Mouse (Mus musculus) adrenal gland, postnatal 14 days (tissue): ENCODE results near the gene Tmem159. TPM values are rescaled to one million over a fixed set of nuclear protein-coding genes. Genes with fewer than 3 reads are reported as not detected.

ENCODE experiments used
- DNase-seq: peaks from one replicate; pipeline ENCODE4 v3.0.0; 2021; ENCODE audit warnings: mixed read lengths
- long read RNA-seq, 2 experiments: library from polyadenylated mRNA; stranded (forward); transcript quantifications; one replicate each; pipeline ENCODE4 v2.0.0; 2021
- total RNA-seq: library from RNA; stranded (reverse); gene quantifications from 2 replicates; pipeline ENCODE4 v1.2.3, GENCODE M21; 2021

Tmem159 gene
- 46.4 and 59.7 TPM in 2 replicates for total RNA-seq
- long read RNA-seq, experiment 1, transcript Tmem159-201 (5 exons, 1,484 nt): major isoform, 128 of 148 reads
- long read RNA-seq, experiment 1, partial matches to known transcripts: 13 of 148 reads
- long read RNA-seq, experiment 1, other reads (novel, unspliced or antisense): 7 of 148 reads
- long read RNA-seq, experiment 2, transcript Tmem159-201 (5 exons, 1,484 nt): major isoform, 68 of 83 reads
- long read RNA-seq, experiment 2, partial matches to known transcripts: 9 of 83 reads
- long read RNA-seq, experiment 2, other reads (novel, unspliced or antisense): 6 of 83 reads

DNA sequence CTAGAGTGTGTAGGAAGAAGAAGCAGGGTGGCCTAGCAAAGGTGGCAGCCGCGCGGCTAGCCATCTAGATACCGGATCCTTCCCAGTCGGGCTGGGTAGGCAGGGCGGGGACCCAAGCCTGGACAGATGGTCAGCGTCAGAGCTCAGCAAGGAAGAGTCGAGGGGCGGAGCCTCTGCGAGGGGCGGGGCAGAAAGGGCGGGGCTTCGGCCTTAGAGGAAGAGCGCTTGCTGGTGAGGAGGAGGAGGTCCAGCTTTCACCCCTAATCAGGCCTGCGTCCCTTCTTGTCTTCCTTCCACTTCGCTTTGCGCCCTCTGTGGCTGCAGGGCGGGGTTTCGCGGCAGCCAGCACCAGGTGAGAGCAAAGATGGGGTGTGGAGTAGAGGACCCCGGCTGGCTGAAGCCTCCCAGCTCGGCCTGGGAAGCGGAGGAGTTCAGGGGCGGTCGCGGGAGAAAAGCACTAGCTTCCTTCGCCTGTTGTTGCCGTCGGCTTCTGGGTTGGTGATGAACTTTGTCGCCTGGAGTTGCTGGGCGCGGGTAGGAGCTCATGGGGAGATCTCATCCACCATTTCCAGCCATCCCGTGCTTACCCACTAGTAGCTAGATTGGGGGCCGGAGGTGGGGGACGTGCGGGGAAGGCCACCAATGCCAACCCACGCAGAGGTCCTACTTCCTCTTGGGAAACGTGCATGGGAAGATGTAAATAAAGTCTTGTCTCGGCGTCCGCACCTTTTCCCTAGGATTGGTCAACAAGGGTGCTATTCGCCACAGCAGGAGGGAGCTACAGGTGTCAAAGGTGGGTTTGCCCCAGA is at the start of gene Tmem159:
Tmem159 (plus strand) TSS at position 190 of the 809 bp plus-strand sequence.
- DNase-seq: peak; percentile 93

DNA sequence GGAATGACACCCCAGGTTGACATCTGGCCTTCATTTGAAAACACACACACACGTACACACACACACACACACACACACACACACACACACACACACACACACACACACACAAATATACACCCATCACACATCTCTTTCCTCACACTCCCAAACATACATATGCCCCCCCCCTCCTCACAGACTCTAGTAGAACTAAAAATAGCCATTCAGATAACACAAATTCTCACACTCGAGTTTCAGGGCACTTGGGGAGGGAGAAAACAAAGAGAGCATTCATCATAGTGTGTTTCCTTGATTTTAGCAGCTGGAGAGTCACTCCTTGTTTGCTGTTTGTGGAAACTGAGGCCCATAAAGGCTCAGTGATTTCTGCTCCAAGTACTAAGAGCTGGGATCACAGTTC is 48.1 kb upstream of the Tmem159 start:
- DNase-seq: no peak

DNA sequence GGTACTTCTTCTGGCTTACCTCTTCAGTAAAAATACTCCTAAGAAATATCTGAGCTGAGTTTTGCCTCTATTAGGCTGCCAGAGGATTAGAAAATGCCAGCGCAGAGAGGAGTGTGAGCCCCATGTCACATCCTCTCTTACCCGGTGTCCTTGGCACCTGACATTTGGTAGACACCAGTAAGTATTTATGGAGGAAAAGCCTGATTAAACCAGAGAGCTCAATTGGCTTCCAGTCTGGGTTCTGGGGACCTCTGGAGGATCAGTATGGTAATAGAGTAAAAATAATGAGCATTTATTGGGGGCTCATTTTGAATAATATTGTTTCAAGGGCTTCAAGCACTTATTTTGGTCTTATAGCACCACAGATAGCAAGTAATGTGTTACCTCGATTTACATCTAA is 46.7 kb upstream of the Tmem159 start:
- DNase-seq: peak; percentile 14

DNA sequence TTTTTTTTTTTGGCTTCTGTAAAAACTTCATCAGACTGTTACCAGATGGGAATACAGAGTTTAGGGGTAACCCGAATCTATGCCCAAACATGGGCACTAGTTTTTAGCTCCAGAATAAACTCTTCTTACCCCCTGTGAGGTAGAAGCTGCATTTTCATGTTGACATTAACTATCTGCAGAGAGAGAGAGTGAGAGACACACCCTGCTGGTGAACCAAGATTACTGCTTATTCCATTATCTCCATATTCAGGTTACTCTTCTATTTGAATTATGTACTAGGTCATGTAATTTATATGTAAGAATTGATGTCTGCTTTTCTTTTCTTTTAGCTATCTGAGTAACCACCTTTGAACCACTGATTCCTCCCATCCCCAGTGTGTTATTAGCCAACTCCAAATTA is 38.1 kb upstream of the Tmem159 start:
- no peak for DNase-seq

DNA sequence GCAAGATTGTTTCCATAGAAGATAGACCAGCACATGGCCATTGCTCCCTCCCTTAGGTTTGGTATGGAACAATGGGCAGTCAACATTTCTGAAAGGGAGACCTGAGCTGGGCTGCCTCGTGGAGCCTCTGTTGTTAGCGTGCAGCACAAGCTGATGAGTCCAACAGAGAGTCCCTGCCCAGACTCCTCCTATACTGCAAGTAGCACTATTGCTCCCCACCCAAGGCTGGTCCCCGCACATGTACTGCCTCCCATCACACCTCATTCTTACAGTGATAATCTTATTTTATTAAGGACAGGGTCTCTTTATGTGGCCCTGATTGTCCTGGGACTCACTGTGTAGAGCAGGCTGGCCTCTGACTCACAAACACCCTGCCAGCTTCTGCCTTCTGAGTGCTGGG is 34.0 kb upstream of the Tmem159 start:
- no peak for DNase-seq

DNA sequence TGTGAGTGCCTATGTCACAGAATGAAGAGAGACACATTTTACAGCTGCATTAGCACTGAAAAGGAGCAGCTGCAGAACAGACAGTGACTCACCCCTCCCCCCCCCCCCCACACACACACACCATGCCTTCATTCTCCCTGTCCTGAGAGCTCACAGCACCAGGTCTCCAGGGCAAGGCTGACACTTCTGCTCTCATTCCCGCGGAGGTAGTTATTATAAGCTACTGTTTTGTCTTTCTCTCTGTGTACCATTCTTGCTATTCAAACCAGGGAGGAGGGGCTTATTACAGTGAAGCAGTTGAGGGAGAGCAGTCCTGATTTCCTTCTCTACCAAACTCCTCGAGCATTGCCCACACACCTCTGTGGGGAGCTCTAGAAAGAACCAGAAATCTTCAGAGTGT is 33.0 kb upstream of the Tmem159 start:
- no peak for DNase-seq

DNA sequence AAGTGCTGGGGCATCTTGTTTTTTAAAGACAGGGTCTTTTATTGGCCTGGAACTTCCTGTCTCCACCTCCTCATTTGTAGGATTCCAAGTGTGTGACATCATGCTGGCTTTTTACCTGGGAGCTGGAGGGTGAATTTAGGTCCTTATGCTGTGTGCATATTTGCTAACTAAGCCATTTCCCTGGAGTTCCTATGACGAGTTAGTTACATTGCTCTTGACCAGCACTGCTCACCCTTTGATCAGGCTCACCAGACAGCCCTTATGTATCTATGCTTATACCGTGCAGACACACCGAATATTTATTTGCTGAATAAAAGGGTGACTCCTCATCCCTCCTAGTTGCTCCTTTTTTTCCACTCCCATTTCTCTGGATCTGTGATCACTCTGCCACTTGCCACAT is 22.0 kb upstream of the Tmem159 start:
- DNase-seq: no peak

DNA sequence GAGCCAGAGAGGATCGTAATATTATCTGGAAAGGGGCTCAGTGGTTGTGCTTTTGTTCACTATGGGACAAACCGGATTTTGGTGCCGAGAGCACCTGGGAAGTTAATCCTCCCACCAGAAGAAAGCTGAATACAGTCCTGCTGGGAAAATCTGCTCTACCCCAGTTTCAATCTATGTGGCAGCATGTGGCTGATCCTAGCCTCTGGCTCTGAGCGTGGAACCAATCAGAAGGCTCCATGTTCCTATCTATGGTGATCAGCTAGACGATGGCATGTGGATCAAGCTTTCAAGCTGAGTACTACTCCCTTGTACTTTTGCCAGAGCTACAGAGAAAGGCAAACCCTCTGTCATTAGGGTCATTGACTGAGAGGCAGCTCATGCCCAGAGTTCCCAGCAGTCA is 9.1 kb upstream of the Tmem159 start:
- no peak for DNase-seq

DNA sequence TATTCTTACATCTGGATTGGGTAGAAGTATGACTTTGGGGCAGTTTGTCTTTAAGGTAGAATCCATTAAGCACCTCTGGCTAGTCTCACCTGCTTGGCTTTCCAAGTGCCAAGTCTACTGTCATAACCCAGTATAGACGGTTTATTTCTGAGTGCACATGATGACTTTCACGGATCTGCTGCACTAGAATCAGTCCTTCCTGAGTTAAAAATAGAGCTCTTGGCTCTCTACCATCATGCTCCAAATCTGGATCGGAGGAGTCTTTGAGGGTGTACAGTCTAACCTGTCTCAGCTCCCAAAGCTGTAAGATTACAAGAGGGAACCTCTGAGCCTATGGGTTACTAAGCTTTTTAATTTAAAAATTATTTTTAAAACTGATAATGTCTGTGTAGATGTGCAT is 7.9 kb upstream of the Tmem159 start:
- DNase-seq: no peak

DNA sequence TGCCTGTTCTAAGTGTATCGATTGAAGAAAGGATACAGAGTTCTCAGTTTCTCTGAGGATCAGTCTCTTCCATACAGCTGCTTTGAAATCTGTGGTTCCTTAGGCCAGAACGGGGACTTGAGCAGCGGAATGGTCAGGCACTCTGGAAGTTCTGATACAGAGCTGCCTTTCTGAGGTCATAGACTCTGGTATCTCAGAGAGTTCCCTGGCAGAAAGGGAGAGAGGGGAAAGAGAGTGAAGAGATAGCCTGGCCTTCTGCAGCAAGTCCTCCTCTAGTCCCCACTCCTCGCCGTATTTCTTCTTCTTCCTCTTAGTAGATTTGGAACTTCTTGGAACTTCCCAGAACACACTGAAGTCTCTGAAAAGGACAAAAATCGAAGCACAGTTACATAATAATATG is 7.0 kb upstream of the Tmem159 start, which contains the start of gene Dnah3:
Dnah3 (minus strand) TSS at position 101 of the 400 bp plus-strand sequence.
- no peak for DNase-seq

DNA sequence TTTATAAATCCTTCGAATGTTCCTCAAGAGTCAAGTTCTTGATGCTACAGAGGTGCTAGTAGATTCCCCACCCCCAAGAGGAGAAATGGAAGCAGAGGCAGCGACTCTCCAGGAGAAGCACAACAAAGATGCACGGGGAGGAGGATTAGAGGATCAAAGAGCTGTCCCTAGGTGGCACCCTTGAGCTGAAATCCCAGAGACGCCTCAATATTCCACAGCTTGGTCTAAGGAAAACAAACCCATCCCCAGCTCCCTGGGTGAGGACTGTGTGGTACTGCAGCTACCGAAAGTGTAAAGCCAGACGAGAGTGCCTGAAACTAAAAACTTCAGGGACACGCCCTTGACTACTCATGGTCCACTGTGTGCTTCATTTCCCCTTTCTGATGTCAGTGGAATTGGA is 4.3 kb upstream of the Tmem159 start:
- DNase-seq: peak; percentile 72

DNA sequence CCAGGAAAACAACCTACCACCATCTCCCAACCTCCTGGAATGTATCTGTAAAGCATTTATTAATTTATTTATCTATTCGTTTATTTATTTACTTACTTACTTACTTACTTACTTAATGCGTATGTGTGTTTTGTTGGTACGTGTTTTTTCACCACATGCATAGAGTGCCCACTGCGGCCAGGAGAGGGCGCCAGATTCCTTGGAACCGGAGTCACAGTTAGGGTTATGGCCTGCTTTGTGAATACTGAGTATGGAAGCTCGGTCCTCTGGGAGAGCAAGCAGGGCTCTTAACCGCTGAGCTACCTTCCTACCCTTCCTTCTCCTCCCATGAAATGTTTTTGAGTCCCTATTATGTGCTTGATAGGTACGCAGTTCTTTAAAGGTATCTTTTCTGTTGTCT is 3.8 kb upstream of the Tmem159 start:
- DNase-seq: peak; percentile 90

DNA sequence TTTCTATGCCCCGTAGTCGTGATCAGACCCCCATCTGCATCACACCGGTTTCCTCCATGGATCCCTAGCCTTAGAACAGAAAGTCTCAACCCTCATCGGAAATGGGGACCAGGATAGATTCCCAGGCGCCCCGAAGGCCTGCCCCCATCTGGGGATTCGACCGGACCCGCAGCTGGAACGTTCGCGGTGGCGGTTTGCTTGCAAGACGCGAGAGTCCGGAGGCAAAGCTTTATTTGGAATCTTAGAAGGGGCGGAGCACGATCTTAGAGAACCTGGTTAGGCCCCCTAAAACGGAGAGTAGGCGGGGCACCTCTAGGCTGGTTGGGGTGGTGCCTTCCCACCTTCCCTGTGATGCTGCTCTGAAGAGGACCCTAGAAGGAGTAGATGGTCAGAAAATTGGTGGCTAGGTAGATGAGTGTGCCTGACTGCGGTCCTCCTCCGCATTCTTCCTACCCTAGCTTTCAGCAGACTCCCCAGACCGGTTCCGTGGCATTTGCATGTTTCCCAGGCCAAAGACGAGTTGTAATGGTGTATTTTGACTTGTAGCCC is 940 bp downstream of the Tmem159 start:
- peak; percentile 51 for DNase-seq

DNA sequence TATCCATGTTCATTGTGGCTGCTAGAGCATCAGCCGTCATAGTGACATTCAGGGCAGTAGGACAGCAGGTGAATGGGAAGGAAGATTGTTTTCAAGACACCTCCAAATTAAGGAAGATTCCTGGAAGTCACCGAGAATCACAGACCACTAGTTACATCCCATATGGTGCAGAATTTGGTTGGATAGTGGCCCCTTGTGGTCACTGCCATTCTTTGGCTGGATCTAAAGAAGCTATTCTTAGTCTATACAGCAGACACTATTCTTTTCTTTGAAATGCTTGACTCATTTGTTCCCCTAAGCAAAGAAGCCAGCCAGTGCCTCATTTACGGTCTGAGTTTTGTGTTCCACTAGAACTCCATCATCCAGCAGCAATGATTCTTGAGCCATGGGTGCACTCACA is 2.8 kb downstream of the Tmem159 start:
- DNase-seq: no peak

DNA sequence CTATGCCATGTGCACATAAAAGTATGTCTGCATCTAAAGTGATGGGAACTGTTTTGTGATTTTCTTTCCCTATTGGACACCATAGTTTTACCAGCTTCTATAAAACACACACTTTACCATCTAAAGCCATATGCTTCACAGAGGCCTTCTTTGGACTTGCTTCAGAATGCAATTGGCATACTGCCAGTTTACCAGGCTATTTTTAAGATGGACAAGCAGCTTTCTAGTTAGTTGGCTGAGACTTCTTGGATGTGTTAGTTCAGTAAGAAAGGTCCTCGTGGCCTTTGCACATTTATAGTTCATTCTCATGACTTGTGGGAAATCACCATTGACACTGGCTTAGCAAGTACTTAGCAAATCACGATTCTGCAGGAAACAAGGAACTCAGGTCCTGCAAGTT is 4.2 kb downstream of the Tmem159 start:
- DNase-seq: no peak

DNA sequence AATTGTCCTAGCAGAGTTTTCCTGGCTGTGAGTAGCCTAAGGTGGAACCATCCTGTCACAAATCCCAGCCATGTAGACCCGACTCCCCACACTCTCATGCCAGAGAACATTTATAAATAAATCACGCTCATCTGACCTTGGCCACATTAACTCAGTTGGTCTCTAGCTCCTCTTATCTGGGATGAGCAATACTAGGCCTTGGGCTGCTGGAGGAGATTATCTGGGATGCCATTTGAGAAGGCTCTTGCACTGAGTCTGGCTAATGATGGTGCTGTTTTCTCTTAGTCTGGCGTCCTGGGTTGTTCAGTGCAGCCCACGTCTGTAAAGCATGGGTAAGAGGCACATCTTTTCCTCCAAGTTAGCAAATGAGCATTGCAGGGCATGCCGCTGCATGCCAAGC is 7.5 kb downstream of the Tmem159 start:
- DNase-seq: peak; percentile 55

DNA sequence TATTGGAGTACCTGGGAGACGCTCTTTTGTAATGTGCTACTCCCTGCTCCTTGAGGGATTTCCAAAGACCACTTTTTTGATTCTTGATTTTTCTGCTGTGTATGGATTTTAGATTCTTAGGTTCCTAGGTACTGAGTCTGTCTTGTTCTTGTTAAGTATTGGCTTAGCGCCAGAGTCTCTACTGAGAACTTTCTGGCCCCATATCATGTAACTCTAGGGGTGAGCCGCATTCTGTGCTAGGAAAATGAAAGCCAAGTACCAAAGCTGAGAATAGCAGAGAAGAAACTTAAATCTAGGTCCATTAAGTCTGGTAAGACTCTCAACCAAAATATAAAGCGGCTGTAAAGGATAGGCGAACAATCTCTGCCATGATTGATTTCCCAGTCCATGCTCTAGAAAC is 14.8 kb downstream of the Tmem159 start:
- no peak for DNase-seq

DNA sequence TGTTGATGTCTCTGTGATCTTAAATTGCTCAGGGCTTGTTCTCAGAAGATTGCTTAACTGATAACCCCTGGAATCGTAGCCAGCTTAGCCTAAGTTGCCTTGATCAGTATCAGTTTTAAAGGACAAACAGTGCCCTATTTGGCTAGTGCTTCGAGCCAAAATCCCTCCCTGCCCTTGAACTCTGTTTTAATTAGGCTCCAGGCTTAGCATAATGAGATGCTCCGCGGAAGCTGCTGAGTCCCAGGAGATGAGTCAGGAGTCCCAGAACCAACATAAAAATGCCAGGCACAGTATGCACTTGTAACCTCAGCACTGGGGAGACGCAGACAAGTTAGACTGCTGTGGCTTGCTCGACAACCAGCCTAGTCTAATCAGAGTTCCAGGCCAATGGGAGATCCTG is 15.4 kb downstream of the Tmem159 start:
- peak; percentile 35 for DNase-seq

DNA sequence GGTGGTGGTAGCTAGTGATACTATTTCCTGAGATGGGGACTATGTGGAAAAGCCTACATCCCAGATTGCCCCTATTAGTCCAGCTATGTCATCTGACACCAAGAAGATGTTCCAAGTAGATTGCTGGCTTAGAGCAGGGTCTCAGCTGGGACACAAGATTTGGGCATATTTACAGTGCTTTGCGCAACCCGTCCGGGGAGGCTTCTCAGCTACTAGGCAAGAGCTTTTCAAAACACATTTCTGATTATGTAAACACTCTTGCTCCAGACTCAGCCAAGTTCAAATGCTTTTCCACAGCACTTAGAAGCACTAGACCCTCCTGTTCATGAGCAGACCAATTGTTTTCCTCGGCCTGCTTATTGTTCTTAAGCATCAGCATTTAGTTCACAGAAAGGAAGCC is 21.6 kb downstream of the Tmem159 start:
- DNase-seq: peak; percentile 59

DNA sequence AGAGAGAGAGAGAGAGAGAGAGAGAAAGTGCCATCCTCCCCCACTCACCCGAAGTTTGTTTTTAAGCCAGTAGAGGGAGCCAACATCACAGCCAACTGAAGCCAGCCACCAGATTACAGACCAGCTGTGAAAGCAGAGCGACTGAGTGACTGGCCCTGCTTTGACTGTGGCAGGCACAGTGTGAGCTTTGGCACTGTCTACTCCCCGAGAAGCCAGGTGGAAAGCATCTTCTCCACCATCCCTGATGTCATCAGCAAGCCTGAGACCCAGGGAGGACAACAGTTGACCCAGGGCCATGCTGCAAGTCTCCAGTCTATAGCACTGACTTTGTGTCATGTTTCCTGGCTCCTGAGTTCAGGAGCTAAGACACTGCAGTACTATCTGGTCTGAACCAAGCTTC is 22.7 kb downstream of the Tmem159 start:
- DNase-seq: peak; percentile 81

DNA sequence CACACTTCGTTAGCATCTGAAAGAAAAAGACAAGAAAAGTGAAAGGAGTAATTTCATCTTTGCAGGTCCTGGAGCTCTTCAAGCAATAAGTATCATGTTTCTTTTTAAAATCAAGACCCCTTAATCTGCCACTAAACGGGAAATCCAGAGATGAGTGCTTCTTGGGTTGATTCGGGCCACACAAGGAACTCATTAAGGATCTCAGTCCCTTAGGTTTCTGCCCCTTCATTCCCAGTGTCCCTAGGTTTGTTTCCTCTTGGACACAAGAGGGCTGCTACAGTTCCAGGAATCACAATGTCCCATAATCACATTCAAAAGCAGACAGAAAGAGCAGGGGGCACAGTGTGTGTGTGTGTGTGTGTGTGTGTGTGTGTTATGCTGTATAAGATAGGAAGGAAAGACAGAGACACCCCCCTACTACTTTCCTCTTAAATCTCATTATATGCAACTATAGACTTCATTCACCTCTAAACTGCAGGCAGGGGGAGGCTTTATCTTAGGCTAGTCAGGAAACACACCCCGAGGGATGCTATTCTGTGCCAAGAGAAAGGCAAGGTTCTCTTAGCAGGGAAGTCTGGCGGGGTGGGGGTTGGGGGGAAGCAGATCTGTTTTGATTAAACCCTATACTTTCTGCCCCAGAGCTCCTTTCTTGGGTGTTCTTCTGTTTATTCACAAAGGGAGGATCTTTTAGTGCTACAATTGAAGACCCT is 25.0 kb downstream of the Tmem159 start:
- DNase-seq: no peak

DNA sequence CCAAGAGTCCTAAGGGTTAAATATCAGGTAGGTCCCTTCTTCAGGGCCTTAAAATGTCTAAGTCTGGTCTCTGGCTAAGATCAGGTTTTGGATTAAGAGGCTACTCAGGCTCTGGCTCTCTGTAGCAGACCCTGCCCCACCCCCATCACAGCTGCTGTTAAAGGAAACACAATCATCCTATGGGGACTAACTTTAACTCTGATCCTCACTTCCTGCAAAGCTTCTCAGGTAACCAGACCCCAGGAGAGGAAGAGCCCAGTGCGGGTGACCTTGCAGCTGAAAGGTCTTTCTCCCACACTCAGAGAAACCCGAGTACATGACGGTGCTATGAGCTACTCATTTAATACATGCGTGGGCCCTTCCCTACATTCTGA is 25.5 kb downstream of the Tmem159 start:
- DNase-seq: no peak

DNA sequence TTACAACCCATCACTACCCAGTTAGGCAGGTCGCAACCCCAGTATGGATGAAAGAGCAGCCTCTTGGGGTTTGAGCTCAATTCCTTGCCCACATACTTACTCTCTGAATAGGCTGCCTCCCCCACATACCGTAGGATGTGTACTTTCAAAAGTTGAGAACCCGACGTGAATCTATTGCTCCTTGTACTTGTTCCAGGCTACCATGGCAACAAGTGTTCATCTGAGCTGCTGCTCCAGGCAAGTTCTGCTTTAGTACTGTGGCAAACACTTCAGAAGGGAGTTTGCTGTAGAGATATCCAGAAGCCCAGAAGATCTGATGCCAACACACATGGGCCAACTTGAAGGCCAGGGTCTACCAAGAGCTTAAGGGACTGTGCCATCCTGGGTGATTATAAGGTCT is 26.8 kb downstream of the Tmem159 start:
- no peak for DNase-seq
